Mouse (Mus musculus) neutrophil, adult 5-6 weeks (primary cell): ENCODE results near the gene Nxph4. TPM values are rescaled to one million over a fixed set of nuclear protein-coding genes. Genes with fewer than 3 reads are reported as not detected.
A peak's percentile ranks its signal among the peaks of the same experiment; 100 is the strongest.

Source experiments
- ATAC-seq: fragments of 151-379, 151-347 bp; 2 replicates; pipeline ENCODE4 v1.8.0; 2017; ENCODE audit warnings: mild to moderate bottlenecking, moderate TSS enrichment; ENCODE audit not compliant: insufficient number of reproducible peaks, poor library complexity, low FRiP score, severe bottlenecking; ENCODE audit errors: extremely low read depth
- total RNA-seq: library from RNA; stranded (forward); fragments of 200-1000 nt; gene quantifications from 2 replicates; pipeline ENCODE4 v1.2.3, GENCODE M21; 2017

The Nxph4 gene
- total RNA-seq, 1 experiment from 2014 or later, result not detected

- ATAC-seq, result no peak
Observed at GRCm38 (mm10) chr10:127546505-127546904, 12.1 kb upstream of the Nxph4 start.

- no peak for ATAC-seq
Observed at GRCm38 (mm10) chr10:127544375-127544774, 10.0 kb upstream of the Nxph4 start.

DNA sequence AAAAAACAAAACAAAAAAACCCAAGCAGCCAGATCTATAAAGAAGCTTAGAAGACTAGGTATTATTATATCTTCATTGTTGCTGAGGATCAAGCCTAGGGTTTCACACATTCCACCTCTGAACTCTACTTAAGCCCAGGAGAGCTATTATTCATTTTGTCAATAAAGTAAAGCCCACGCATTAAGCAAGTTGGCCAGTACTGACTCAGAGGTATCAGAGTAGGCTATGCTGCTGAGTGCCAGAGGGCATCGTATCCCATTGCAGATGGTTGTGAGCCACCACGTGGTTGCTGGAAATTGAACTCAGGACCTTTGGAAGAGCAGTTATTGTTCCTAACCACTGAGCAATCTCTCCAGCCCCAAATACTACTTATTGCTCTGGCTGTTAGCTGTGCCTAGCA is 9.6 kb upstream of the Nxph4 start:
- ATAC-seq, result no peak

- ATAC-seq, result no peak
Observed at GRCm38 (mm10) chr10:127542720-127543119, 8.4 kb upstream of the Nxph4 start.

GRCm38 (mm10) chr10:127542084-127542483 is 7.7 kb upstream of the Nxph4 start:
- ATAC-seq, result no peak

DNA sequence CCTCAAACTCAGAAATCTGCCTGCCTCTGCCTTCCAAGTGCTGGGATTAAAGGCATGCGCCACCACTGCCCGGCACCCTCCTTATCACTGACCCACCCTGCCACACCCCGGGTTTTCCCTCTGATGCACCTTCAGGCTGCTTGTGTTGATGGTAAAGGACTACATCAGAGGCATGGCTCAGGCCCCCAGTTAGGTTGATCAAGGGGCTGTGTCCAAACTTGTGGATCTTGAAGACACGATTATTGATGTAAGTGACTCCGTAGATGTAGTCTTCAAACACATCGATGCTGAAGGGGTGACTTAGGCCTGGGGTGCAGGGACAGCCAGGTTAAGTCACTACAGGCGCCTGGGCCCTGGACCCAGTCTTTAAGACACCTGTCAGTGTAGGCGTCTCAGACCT is 7.2 kb upstream of the Nxph4 start:
- no peak for ATAC-seq

GRCm38 (mm10) chr10:127537854-127538583 is 3.7 kb upstream of the Nxph4 start:
- peak; percentile 42 for ATAC-seq

GRCm38 (mm10) chr10:127536586-127537314 is 2.4 kb upstream of the Nxph4 start:
- no peak for ATAC-seq

- no peak for ATAC-seq
Observed at GRCm38 (mm10) chr10:127534929-127535384, 598 bp upstream of the Nxph4 start.

DNA sequence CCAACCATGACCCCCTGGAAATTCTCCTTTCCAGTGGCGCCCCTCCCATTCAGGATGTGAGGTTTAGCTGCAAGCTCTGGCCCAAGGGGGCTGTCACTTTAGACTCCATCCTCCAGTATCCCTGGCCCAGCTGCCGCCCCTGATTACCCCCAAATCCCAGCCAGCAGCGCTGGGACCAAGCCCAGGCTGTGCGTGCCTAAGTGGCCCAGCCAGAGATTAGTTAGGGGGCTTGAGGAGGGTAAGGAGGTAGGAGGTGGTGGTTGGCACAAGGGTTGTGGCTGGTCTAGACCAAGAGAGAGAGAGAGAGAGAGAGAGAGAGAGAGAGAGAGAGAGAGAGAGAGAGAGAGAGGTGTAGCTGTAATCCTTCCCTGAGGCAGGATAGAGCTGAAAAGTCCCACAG is 2.8 kb downstream of the Nxph4 start:
- ATAC-seq, result no peak

DNA sequence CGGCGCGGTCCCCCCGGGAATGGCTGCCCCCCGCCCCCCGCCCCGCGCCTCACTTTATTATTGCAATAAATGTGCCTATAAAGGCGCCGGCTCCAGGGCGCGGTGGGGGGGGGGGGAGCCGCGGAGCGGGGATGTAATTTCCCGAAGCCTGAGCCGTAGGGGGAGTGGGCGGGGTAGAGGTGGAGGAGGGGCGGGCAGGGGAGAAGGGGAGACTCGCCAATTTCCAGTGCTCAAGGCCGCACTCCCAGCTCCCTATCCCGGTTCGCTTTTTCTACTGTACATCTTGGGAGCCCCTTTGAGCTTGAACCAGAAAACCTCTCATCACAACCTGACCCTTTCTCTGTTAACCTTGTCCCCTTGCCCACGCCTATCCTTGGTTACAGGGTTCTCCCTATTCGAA is 3.4 kb downstream of the Nxph4 start:
- no peak for ATAC-seq

GRCm38 (mm10) chr10:127527481-127527880 is 6.9 kb downstream of the Nxph4 start:
- ATAC-seq, result no peak

DNA sequence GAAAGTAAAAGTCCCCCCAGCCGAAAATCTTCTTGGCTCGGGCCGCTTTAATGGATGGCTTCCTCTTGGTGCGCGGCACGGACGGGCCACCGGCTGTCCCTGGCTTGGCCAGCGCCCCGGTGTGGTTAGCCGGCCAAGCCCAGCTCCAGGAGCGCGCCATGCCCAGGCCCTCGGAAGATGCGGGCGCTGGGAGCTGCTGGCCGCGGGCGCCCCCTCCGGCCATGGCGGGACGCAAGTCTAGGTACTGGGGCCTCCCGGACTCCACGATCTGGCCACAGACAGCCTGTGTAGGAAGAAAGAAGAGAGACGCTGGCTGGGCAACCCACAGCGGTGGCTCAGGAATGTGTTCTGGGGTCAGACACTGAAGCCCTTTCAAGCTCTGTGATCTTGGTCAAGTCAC is 7.7 kb downstream of the Nxph4 start:
- ATAC-seq, result no peak

DNA sequence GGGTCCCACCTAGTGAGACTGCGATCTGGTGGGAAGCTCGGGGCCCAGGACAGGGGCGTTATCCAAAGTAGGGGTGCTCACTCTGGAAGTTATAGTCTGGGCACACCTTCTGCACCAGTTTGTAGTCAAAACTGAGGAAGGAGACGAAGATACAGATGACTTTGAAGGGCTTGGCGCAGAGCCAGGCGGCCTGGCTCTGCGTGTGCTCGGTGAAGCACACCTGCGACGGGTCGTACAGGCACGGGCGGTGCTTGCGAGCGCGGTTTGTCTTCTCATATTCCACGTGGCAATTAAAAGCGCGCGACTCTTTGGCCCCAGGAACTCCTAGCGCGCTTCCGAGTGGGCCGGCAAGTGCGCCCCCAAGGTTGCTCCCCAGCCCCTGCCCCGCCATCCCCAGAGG is 8.3 kb downstream of the Nxph4 start:
- no peak for ATAC-seq

GRCm38 (mm10) chr10:127524646-127525255 is 9.6 kb downstream of the Nxph4 start:
- no peak for ATAC-seq

DNA sequence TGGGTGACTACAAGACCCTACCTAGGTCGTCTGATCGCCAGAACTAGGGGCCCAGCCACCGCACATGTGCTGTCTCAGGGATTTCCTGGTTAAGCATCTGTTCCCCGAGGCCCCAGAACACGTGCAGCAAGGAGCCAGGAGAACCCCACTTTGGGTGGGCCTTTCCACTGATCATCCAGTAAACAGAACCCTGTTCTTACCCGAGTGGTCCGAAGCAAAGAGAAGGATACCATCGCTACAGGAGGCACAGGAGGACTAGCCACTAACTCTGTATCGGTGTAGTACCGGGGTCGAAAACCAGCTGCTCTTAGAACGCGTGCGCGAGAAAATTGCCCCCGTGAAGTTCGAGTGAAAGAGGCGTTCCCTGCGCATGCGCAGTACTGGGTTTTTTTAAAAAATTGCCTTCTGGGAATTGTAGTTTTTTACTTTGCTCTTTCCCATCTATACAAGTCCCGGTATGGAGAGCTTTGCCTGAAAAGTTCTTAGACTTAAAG is 12.2 kb downstream of the Nxph4 start, which contains the start of gene Shmt2:
Gene Shmt2, minus strand, starts transcription at position 357 of the 494 bp plus-strand sequence.
- 0 out of 2 replicates have a peak, but pooled peaks have one; percentile 27 for ATAC-seq

GRCm38 (mm10) chr10:127521611-127522080 is 12.7 kb downstream of the Nxph4 start:
- no peak for ATAC-seq

GRCm38 (mm10) chr10:127520714-127521357 is 13.5 kb downstream of the Nxph4 start:
- ATAC-seq, result no peak
